Mouse (Mus musculus): ENCODE measurements around the gene Rpl27a. TPM values are rescaled to one million over a fixed set of nuclear protein-coding genes. Genes with fewer than 3 reads are reported as not detected.

Rpl27a gene
- polyA plus RNA-seq, 1 experiment from 2014 or later: 110 TPM

GRCm38 (mm10) chr7:109536451-109536946, 17.6 kb downstream of the Rpl27a start:
- no peaks in the 10 kb centered on the region; the same call in 1 of the 2 replicates for H3K4me1 ChIP-seq (ENCODE audit: insufficient read depth, low read depth, low read length)
- H3K27me3 ChIP-seq (replicated peaks; ENCODE audit: insufficient read depth, low read length): no peaks in the 10 kb centered on the region
- TF ChIP-seq CTCF (IDR thresholded peaks at IDR 0.05) (no peak), EP300 (IDR thresholded peaks at IDR 0.05) (no peak)
- peak; percentile 65 for ATAC-seq
- H3K4me2 ChIP-seq (replicated peaks; ENCODE audit: low read depth, low read length): no peak overlapping the region
- DNase-seq (ENCODE audit: low spot score): peak; percentile 23
- no peak overlapping the region for H3K9ac ChIP-seq (replicated peaks; ENCODE audit: low read depth)
- no peak overlapping the region for H3K4me3 ChIP-seq (ENCODE audit: low read depth, low read length)
- no peaks in the 10 kb centered on the region for H3K9me3 ChIP-seq (ENCODE audit: low read length)
- 41% methylated on average over 4 of the region's 4 CpGs for WGBS
- H3K27ac ChIP-seq (ENCODE audit: low read length): 0 out of 2 replicates have a peak overlapping the region, but pooled peaks have one; percentile 14
- H3K36me3 ChIP-seq (ENCODE audit: insufficient read depth, low read length): peaks cover 32% of the 10 kb centered on the region

- no peak overlapping the region for H3K9ac ChIP-seq (replicated peaks; ENCODE audit: low read depth)
- DNase-seq (ENCODE audit: low spot score): no peak
- ATAC-seq: no peak
- H3K4me3 ChIP-seq (ENCODE audit: low read depth, low read length): no peak overlapping the region
- TF ChIP-seq EP300 (IDR thresholded peaks at IDR 0.05) (no peak), CTCF (IDR thresholded peaks at IDR 0.05) (no peak)
- peaks cover 35% of the 10 kb centered on the region for H3K36me3 ChIP-seq (ENCODE audit: insufficient read depth, low read length)
- H3K4me1 ChIP-seq (ENCODE audit: insufficient read depth, low read depth, low read length): no peaks in the 10 kb centered on the region; the same call in 1 of the 2 replicates
- H3K4me2 ChIP-seq (replicated peaks; ENCODE audit: low read depth, low read length): no peak overlapping the region
- no peak overlapping the region for H3K27ac ChIP-seq (ENCODE audit: low read length)
- H3K9me3 ChIP-seq (ENCODE audit: low read length): no peaks in the 10 kb centered on the region
- no peaks in the 10 kb centered on the region for H3K27me3 ChIP-seq (replicated peaks; ENCODE audit: insufficient read depth, low read length)
Observed at GRCm38 (mm10) chr7:109540902-109541301, 22.0 kb downstream of the Rpl27a start.

GRCm38 (mm10) chr7:109541609-109542363, 22.8 kb downstream of the Rpl27a start:
- H3K4me1 ChIP-seq (ENCODE audit: insufficient read depth, low read depth, low read length): no peaks in the 10 kb centered on the region; the same call in 1 of the 2 replicates
- H3K4me2 ChIP-seq (replicated peaks; ENCODE audit: low read depth, low read length): no peak overlapping the region
- H3K9me3 ChIP-seq (ENCODE audit: low read length): no peaks in the 10 kb centered on the region
- ATAC-seq (0 out of 2 replicates have a peak, but pooled peaks have one; percentile 37), DNase-seq (ENCODE audit: low spot score) (peak; percentile 15)
- no peak overlapping the region for H3K27ac ChIP-seq (ENCODE audit: low read length)
- no peaks in the 10 kb centered on the region for H3K27me3 ChIP-seq (replicated peaks; ENCODE audit: insufficient read depth, low read length)
- 59% methylated on average over 10 of the region's 10 CpGs for WGBS
- H3K9ac ChIP-seq (replicated peaks; ENCODE audit: low read depth): no peak overlapping the region
- H3K36me3 ChIP-seq (ENCODE audit: insufficient read depth, low read length): peaks cover 35% of the 10 kb centered on the region
- no peak overlapping the region for H3K4me3 ChIP-seq (ENCODE audit: low read depth, low read length)
- TF ChIP-seq CTCF (IDR thresholded peaks at IDR 0.05): no peak
- 0 out of 2 replicates have a peak, but pooled peaks have one; percentile 47 for TF ChIP-seq EP300 (IDR thresholded peaks at IDR 0.05)

GRCm38 (mm10) chr7:109542364-109542628, 23.3 kb downstream of the Rpl27a start:
- Histone ChIP-seq H3K36me3 (ENCODE audit: insufficient read depth, low read length) (peaks cover 35% of the 10 kb centered on the region), H3K9me3 (ENCODE audit: low read length) (no peaks in the 10 kb centered on the region), H3K27me3 (replicated peaks; ENCODE audit: insufficient read depth, low read length) (no peaks in the 10 kb centered on the region), H3K4me1 (ENCODE audit: insufficient read depth, low read depth, low read length) (no peaks in the 10 kb centered on the region; the same call in 1 of the 2 replicates), H3K4me2 (replicated peaks; ENCODE audit: low read depth, low read length) (no peak overlapping the region), H3K9ac (replicated peaks; ENCODE audit: low read depth) (no peak overlapping the region), H3K27ac (ENCODE audit: low read length) (no peak overlapping the region), H3K4me3 (ENCODE audit: low read depth, low read length) (no peak overlapping the region)
- no peak for ATAC-seq
- no peak for DNase-seq (ENCODE audit: low spot score)
- no peak for TF ChIP-seq EP300 (IDR thresholded peaks at IDR 0.05)
- TF ChIP-seq CTCF (IDR thresholded peaks at IDR 0.05): no peak
- WGBS: 53% methylated on average over 3 of the region's 3 CpGs

GRCm38 (mm10) chr7:109544792-109545191, 25.8 kb downstream of the Rpl27a start:
- peak overlapping the region; percentile 70 for H3K27ac ChIP-seq (ENCODE audit: low read length)
- H3K4me1 ChIP-seq (ENCODE audit: insufficient read depth, low read depth, low read length): no peaks in the 10 kb centered on the region; the same call in 1 of the 2 replicates
- H3K36me3 ChIP-seq (ENCODE audit: insufficient read depth, low read length): peaks cover 27% of the 10 kb centered on the region; the same call in 1 of the 2 replicates
- no peak overlapping the region for H3K4me2 ChIP-seq (replicated peaks; ENCODE audit: low read depth, low read length)
- no peak overlapping the region for H3K9ac ChIP-seq (replicated peaks; ENCODE audit: low read depth)
- 57% methylated on average over 5 of the region's 5 CpGs for WGBS
- H3K4me3 ChIP-seq (ENCODE audit: low read depth, low read length): no peak overlapping the region
- no peaks in the 10 kb centered on the region for H3K9me3 ChIP-seq (ENCODE audit: low read length)
- TF ChIP-seq EP300 (IDR thresholded peaks at IDR 0.05) (no peak), CTCF (IDR thresholded peaks at IDR 0.05) (no peak)
- DNase-seq (ENCODE audit: low spot score) (no peak), ATAC-seq (peak; percentile 15; the same call in 1 of the 2 replicates)
- H3K27me3 ChIP-seq (replicated peaks; ENCODE audit: insufficient read depth, low read length): no peaks in the 10 kb centered on the region

GRCm38 (mm10) chr7:109545255-109545993, 26.5 kb downstream of the Rpl27a start:
- Histone ChIP-seq H3K9me3 (ENCODE audit: low read length) (no peaks in the 10 kb centered on the region), H3K4me3 (ENCODE audit: low read depth, low read length) (no peak overlapping the region), H3K27ac (ENCODE audit: low read length) (peak overlapping the region; percentile 70), H3K27me3 (replicated peaks; ENCODE audit: insufficient read depth, low read length) (no peaks in the 10 kb centered on the region), H3K4me1 (ENCODE audit: insufficient read depth, low read depth, low read length) (no peaks in the 10 kb centered on the region; the same call in 1 of the 2 replicates), H3K4me2 (replicated peaks; ENCODE audit: low read depth, low read length) (no peak overlapping the region), H3K9ac (replicated peaks; ENCODE audit: low read depth) (no peak overlapping the region), H3K36me3 (ENCODE audit: insufficient read depth, low read length) (peaks cover 25% of the 10 kb centered on the region; the same call in 1 of the 2 replicates)
- TF ChIP-seq EP300 (IDR thresholded peaks at IDR 0.05): no peak; the same call in 1 of the 2 replicates
- TF ChIP-seq CTCF (IDR thresholded peaks at IDR 0.05): no peak
- ATAC-seq (peak; percentile 84), DNase-seq (ENCODE audit: low spot score) (peak; percentile 85)
- 38% methylated on average over 10 of the region's 10 CpGs for WGBS

Data from lung, postnatal 0 days (tissue).